In the genomic region with DNA sequence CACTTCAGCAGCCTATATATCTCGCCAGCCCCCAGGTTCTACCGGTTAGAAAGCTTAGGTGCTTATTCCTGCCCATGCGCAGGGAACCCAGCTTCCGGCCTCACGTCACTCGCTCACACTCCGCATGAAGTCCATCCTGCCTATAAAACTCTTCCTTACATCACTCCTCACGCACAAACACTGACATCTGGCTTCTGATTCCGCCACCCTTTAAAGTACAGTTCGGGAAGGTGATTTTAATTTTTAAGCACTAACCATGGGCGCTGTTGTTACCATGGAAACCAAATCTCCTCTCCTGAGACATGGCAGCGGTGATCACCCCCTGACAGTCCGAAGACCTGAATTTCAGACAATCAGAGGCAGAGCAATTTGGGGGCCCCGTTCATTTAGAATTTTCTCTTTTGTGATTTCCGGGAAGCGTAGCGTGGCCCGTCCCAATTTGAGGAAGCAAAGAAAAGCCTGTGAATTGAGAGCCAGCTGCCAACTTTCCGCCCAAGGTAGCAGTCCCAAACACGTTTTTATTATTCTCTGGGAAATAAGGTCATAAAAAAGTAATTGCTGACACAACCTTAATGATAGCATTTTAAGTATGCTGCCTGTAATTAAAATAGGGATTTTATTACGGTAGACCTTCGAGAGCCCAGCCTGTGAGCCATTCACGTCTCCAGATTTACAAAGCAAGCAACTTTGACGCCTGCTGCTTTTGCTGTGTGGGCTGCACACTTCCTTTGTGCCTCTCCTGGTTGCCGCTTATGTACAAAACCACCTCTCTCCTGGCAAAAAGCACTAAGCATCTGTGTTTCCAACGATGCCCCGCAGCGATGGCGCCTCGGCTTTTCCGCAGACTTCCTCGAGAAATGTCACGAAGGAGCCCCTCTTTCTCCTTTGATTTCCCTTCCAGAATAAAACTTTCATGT, we compare ENCODE assay signal across 9 mouse cellular contexts.
DNase-seq lines count a peak whose midpoint lies in the region; ATAC-seq and TF ChIP-seq lines count a peak whose summit lies in the region.
"Had no signal": no experiment of that assay in that cellular context is flagged by ENCODE, and none has a peak within 500 bp of the region (broad histone marks: within the 10 kb centered on the region; RNA-seq: fewer than 3 reads in every experiment).

No protein-coding gene starts in this region.

- 54% methylated on average over 33 of the region's 33 CpGs for WGBS in forebrain, postnatal 0 days
- 30% methylated on average over 33 of the region's 33 CpGs for WGBS in neural tube, embryonic 15.5 days
- 89% methylated on average over 33 of the region's 33 CpGs for WGBS in intestine, embryonic 16.5 days

- H3K4me1 ChIP-seq in forebrain, postnatal 0 days (ENCODE audit: insufficient read depth) = 0 out of 2 replicates have a peak, but pooled peaks cover 4% of the 10 kb centered on the region
- peaks cover 21% of the 10 kb centered on the region for H3K4me1 ChIP-seq in neural tube, embryonic 15.5 days
- H3K4me1 ChIP-seq in intestine, embryonic 16.5 days (ENCODE audit: control insufficient read depth, insufficient read depth, low read length) = no peaks in the 10 kb centered on the region

- no peaks in the 10 kb centered on the region for H3K27me3 ChIP-seq in forebrain, postnatal 0 days (ENCODE audit: insufficient read depth, low read length)
- H3K27me3 ChIP-seq in neural tube, embryonic 15.5 days (replicated peaks) = no peaks in the 10 kb centered on the region
- no peaks in the 10 kb centered on the region for H3K27me3 ChIP-seq in intestine, embryonic 16.5 days (replicated peaks; ENCODE audit: control insufficient read depth, insufficient read depth, low read length)

- no peaks in the 10 kb centered on the region for H3K9me3 ChIP-seq in forebrain, postnatal 0 days (ENCODE audit: low read length)
- no peaks in the 10 kb centered on the region for H3K9me3 ChIP-seq in neural tube, embryonic 15.5 days (replicated peaks)
- 0 out of 2 replicates have a peak, but pooled peaks cover 3% of the 10 kb centered on the region for H3K9me3 ChIP-seq in intestine, embryonic 16.5 days (ENCODE audit: control insufficient read depth, low read length)

- peak; percentile 43 for ATAC-seq in forebrain, postnatal 0 days
- peak; percentile 84 for ATAC-seq in neural tube, embryonic 15.5 days (ENCODE audit: low FRiP score)
- ATAC-seq in intestine, embryonic 16.5 days = no peak

- peak overlapping the region; percentile 41 for H3K4me2 ChIP-seq in forebrain, postnatal 0 days (ENCODE audit: low read depth)
- H3K4me2 ChIP-seq in neural tube, embryonic 15.5 days = peak overlapping the region; percentile 56
- no peak overlapping the region for H3K4me2 ChIP-seq in intestine, embryonic 16.5 days (ENCODE audit: low read depth, low read length)
- H3K4me2 ChIP-seq: lung, embryonic 14.5 days had no signal

- intact Hi-C loops in left cerebral cortex, postnatal 25 days (cut with DNase I) = no loop called here

- TF ChIP-seq CTCF in layer of hippocampus, adult 2 months (conservative IDR thresholded peaks at IDR 0.05) = no peak
- no peak for TF ChIP-seq CTCF in forebrain, postnatal 0 days (IDR thresholded peaks at IDR 0.05; ENCODE audit: low read depth)

- H3K4me3 ChIP-seq in layer of hippocampus, adult 2 months = peak overlapping the region; percentile 31
- H3K4me3 ChIP-seq in forebrain, postnatal 0 days (ENCODE audit: low read depth, low read length) = peak overlapping the region; percentile 16
- H3K4me3 ChIP-seq in neural tube, embryonic 15.5 days (replicated peaks) = peak overlapping the region; percentile 30
- no peak overlapping the region for H3K4me3 ChIP-seq in intestine, embryonic 16.5 days (ENCODE audit: low read length)

- peak overlapping the region; percentile 41 for H3K9ac ChIP-seq in forebrain, postnatal 0 days
- peak overlapping the region; percentile 29 for H3K9ac ChIP-seq in neural tube, embryonic 15.5 days (replicated peaks)
- no peak overlapping the region for H3K9ac ChIP-seq in intestine, embryonic 16.5 days (ENCODE audit: low read depth, low read length)
- H3K9ac ChIP-seq: lung, embryonic 14.5 days had no signal

- no peaks in the 10 kb centered on the region for H3K36me3 ChIP-seq in forebrain, postnatal 0 days (ENCODE audit: insufficient read depth)
- H3K36me3 ChIP-seq in neural tube, embryonic 15.5 days = no peaks in the 10 kb centered on the region
- H3K36me3 ChIP-seq in intestine, embryonic 16.5 days (ENCODE audit: control insufficient read depth, insufficient read depth, low read length) = no peaks in the 10 kb centered on the region

- peak overlapping the region; percentile 20; the same call in 1 of the 2 replicates for H3K27ac ChIP-seq in layer of hippocampus, adult 2 months
- H3K27ac ChIP-seq in forebrain, postnatal 0 days (ENCODE audit: low read depth, low read length) = peak overlapping the region; percentile 46; the same call in 1 of the 2 replicates
- peak overlapping the region; percentile 73 for H3K27ac ChIP-seq in neural tube, embryonic 15.5 days (replicated peaks)
- H3K27ac ChIP-seq in intestine, embryonic 16.5 days (ENCODE audit: low read length) = no peak overlapping the region

- peak in 1 of 2 experiments; percentile 27 for DNase-seq in layer of hippocampus, adult 2 months (ENCODE audit: low spot score in 2 of 2)
- no peak for DNase-seq in layer of hippocampus, postnatal 25 days (ENCODE audit: extremely low spot score in 1 of 2, low spot score in 1 of 2)
- peak; percentile 48 for DNase-seq in forebrain, postnatal 0 days
- peak; percentile 29 to 48 for DNase-seq in left cerebral cortex, postnatal 25 days (ENCODE audit: low spot score in 2 of 2)
- DNase-seq in ovary, adult 18-20 months (ENCODE audit: low spot score) = no peak
- DNase-seq: cerebellum, postnatal 25 days; lung, embryonic 14.5 days had no signal

Comparison
In these comparisons a context has a peak if more than half of its experiments do, and no peak if none do; other contexts are left out.
1. DNase-seq: peak in forebrain, postnatal 0 days (single experiment) and left cerebral cortex, postnatal 25 days (2 of 2); none in layer of hippocampus, postnatal 25 days (0 of 2) and ovary, adult 18-20 months (single experiment).